Mouse (Mus musculus) heart, adult 2 months (tissue): Measurements from ENCODE around the gene C2cd5.

Experiments
- CTCF ChIP-seq: fragments of 200-600 bp; IDR thresholded peaks from 2 replicates; pipeline ENCODE4 v1.8.1; 2022; ENCODE audit warnings: antibody characterized with exemption, mild to moderate bottlenecking, moderate library complexity
- EP300 ChIP-seq: fragments of 200-500 bp; IDR thresholded peaks from 2 replicates; pipeline ENCODE4 v1.6.1; 2011; ENCODE audit warnings: low read depth, low read length, control low read depth; ENCODE audit not compliant: insufficient read depth
- POLR2A ChIP-seq: fragments of 200-500 bp; IDR thresholded peaks from 2 replicates; pipeline ENCODE4 v1.6.1; 2011; ENCODE audit warnings: mild to moderate bottlenecking, low read depth, low read length, control low read depth; ENCODE audit not compliant: insufficient read depth

DNA sequence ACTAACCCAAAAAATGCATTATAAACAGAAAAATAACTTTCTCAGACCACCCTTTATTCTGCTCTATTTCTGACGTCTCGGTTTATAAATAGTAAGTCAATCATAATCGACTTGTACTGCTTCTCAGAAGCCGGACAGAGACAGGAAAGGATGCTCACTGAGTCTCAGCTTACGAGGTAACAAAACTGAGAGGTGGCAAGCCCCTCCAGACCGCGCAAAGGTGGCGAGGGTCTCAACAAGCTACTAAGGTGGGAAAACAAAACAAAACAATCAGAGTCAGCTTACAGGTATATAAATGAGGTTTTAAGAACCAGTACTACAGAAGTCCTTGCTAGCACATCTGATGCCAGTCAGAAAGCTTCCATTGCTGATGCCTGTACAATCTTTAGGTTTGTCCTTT lies 30.3 kb downstream of the C2cd5 start:
- TF ChIP-seq POLR2A (no peak), CTCF (no peak), EP300 (no peak)
